20 mouse cellular contexts compared by ENCODE assay signal in the genomic region with DNA sequence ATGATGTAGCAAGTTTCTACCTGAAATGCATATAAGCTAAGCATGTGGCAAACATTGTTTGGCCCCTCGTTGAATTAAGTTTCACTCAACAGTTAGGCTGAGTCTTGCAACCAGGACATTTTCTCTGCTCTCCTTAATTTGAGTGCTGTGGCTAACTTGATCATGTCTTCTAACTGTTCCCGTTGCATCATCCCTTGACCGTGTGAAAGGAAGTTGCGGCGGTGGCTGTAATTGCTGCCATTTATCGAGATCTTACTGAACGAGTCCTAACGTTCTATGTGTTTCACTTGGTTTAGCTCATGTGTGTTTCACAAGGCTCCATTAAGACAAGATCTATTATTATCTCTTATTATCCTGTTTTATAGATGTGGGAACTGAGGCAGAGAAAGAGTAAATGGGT.
A peak's percentile ranks its signal among the peaks of the same experiment; 100 is the strongest.
DNase-seq lines count a peak whose midpoint lies in the region; ATAC-seq lines count a peak whose summit lies in the region.
"Had no signal": no experiment of that assay in that cellular context is flagged by ENCODE, and none has a peak within 500 bp of the region (broad histone marks: within the 10 kb centered on the region; RNA-seq: fewer than 3 reads in every experiment).

No protein-coding gene starts in this region.

- peak; percentile 30 for DNase-seq in lung, postnatal 36 days
- no peak for DNase-seq in lung, postnatal 10 days
- no peak for DNase-seq in adipocyte (ENCODE audit: low spot score)
- no peak for DNase-seq in embryo, embryonic 10.5 days (ENCODE audit: low spot score)
- DNase-seq: adrenal gland, adult 8-10 months; adrenal gland, postnatal 25 days; cerebellum, adult 18-20 months; cerebellum, adult 9-10 months; cerebellum, postnatal 14 days; forebrain, postnatal 0 days; gastrocnemius, adult 2 months; gastrocnemius, postnatal 14 days; heart, adult 18-20 months; heart, postnatal 10 days; heart, postnatal 36 days had no signal

- ATAC-seq in granulocyte monocyte progenitor cell, adult 5-6 weeks (replicated peaks; ENCODE audit: poor library complexity, severe bottlenecking), result peak; percentile 92
- ATAC-seq in monocyte, adult 5-6 weeks (replicated peaks; ENCODE audit: insufficient number of reproducible peaks, low FRiP score, low TSS enrichment, poor library complexity, severe bottlenecking), result peak; percentile 70
- ATAC-seq: CD4-positive, CD25-positive, alpha-beta regulatory T cell, adult 4 months; forebrain, embryonic 14.5 days; forebrain, postnatal 0 days; hindbrain, embryonic 16.5 days had no signal
